Mouse (Mus musculus): ENCODE measurements at regions not wholly inside any gene's neighbourhood (a gene's known extent, or its start where the extent isn't known, plus 50 kb on each side); places are given as distances from the start of the nearest gene placed in this dataset.

DNA sequence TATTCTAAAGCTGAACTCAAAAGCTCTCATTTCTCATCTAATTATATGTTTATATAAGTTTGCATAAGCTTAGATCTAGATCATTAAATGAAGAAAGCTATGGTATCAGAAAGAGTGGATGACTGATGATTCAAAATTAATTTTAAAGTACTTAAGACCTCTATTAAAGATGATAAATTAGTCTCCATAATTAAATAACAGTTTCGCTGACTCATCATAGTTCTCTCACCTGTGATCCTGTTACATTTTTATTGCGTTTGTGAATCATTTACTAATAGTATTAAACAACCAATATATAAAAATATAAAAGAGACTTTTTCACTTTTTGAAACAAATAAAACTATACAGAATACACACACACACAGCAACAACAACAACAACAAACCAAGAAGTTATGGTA lies 290.8 kb upstream of the Gm11146 start:
- no peak for ATAC-seq (ENCODE audit: low read depth)
- 61% methylated on average over 2 of the region's 2 CpGs for WGBS (ENCODE audit: insufficient replicate concordance)

DNA sequence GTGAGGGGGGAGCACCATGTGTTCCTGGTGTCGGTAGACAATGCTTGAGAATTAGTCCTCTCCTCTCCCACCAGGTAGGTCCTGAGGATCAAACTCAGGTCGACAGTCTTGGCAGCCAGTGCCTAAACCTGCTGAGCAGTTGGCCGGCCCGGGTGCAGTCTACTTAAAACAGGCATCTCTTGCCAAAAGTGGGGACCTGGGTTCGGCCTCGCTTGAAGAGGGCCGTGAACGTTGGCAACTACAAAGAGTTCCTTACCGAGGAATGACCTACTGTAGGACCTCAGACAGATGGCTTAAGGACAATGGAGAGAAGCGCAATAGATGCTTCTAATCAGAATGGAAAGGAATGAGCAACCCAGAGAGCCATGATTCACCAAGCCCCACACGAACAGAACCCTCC lies 287.5 kb upstream of the Gm11146 start:
- Histone ChIP-seq H3K4me3 (replicated peaks) (no peak overlapping the region), H3K4me2 (no peak overlapping the region), H3K4me1 (replicated peaks) (no peaks in the 10 kb centered on the region), H3K27me3 (no peaks in the 10 kb centered on the region), H3K9me3 (replicated peaks) (0 out of 2 replicates have a peak, but pooled peaks cover 4% of the 10 kb centered on the region), H3K36me3 (no peaks in the 10 kb centered on the region), H3K27ac (no peak overlapping the region), H3K9ac (no peak overlapping the region)
- ATAC-seq (ENCODE audit: low read depth) (no peak), DNase-seq (no peak)
- 73% methylated on average over 11 of the region's 11 CpGs for WGBS (ENCODE audit: insufficient replicate concordance)

More for the DNA sequence above, 290.8 kb upstream of the Gm11146 start:
- Histone ChIP-seq H3K4me2 (no peak overlapping the region), H3K36me3 (no peaks in the 10 kb centered on the region), H3K27ac (no peak overlapping the region), H3K4me1 (replicated peaks) (no peaks in the 10 kb centered on the region), H3K4me3 (replicated peaks) (no peak overlapping the region), H3K9ac (no peak overlapping the region), H3K27me3 (no peaks in the 10 kb centered on the region), H3K9me3 (replicated peaks) (0 out of 2 replicates have a peak, but pooled peaks cover 4% of the 10 kb centered on the region)
- no peak for DNase-seq

DNA sequence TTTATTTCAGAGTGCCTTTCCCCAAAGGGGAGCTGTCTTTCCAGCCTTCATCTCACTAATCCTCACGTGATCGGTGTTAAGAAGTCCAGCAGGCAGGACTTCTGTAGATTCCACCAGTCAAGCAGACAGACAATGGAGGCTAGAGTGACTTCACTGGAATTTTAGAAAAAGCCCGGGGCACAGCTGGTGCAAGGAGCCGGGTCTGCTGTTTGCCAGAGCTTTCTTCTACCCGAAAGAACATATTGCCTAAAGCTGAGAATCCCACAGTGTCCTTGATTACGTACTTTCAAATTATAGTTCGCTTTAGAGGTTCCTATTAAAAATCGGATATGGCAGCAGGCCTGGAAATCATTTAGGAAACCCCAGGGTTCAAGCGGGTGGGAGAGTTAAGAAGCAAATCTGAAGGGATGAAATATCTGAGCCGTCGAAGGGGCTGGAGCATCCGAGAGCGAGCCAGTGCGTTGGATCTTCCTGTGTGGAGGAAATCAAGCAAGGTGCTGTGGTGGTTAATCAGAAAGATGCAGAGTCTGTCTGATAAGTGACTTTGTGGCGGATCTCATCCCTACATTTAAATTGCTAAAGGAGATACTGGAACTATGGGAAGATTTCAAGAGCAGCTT lies 283.3 kb upstream of the Gm11146 start:
- ATAC-seq (ENCODE audit: low read depth) (no peak), DNase-seq (no peak)
- Histone ChIP-seq H3K4me1 (replicated peaks) (no peaks in the 10 kb centered on the region), H3K27me3 (no peaks in the 10 kb centered on the region), H3K9me3 (replicated peaks) (no peaks in the 10 kb centered on the region), H3K27ac (no peak overlapping the region), H3K4me3 (replicated peaks) (no peak overlapping the region), H3K9ac (no peak overlapping the region), H3K4me2 (no peak overlapping the region), H3K36me3 (no peaks in the 10 kb centered on the region)
- WGBS (ENCODE audit: insufficient replicate concordance): 73% methylated on average over 15 of the region's 15 CpGs

DNA sequence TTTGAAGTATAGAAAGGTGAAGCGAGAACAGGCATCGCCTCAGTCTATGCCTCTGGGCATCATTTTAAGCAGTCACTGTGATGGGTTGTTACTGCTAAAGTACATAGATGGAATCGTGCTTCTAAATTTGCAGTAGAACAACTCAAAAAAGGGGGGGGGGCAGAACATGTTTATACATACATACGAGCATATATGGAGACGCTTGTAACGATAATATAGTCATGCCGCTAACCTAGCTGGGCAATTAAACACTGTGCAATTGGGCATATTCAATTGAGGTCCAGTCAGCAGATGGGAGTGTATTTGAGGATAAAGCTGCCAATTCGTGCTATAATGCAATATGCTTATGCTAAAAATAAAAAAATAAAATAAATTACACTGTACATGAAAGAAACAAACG lies 282.6 kb upstream of the Gm11146 start:
- H3K27ac ChIP-seq: no peak overlapping the region
- H3K9ac ChIP-seq: no peak overlapping the region
- H3K4me3 ChIP-seq (replicated peaks): no peak overlapping the region
- no peak overlapping the region for H3K4me2 ChIP-seq
- no peaks in the 10 kb centered on the region for H3K36me3 ChIP-seq
- no peaks in the 10 kb centered on the region for H3K27me3 ChIP-seq
- H3K9me3 ChIP-seq (replicated peaks): no peaks in the 10 kb centered on the region
- DNase-seq (no peak), ATAC-seq (ENCODE audit: low read depth) (no peak)
- 80% methylated on average over 9 of the region's 9 CpGs for WGBS (ENCODE audit: insufficient replicate concordance)
- no peaks in the 10 kb centered on the region for H3K4me1 ChIP-seq (replicated peaks)

DNA sequence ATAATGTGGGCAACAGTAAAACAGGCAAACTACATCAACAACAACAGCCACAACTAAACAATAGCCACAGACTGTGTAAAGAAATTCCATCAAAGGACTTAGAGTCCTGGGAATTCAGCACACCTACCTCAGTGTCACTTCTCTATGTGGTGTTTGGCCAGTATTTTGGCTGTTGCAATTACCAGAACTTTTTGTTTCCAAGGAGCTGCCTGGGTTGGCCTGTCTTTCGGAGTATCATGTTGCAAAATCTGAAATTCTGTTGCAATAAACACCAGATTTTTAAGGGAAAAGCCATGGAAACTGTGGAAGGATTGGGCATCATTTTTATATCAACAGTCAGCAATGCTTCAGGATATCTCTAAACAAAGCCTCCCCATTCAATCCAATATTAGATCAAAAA lies 275.1 kb upstream of the Gm11146 start:
- Histone ChIP-seq H3K27me3 (no peaks in the 10 kb centered on the region), H3K9ac (no peak overlapping the region), H3K4me2 (no peak overlapping the region), H3K27ac (no peak overlapping the region), H3K4me3 (replicated peaks) (no peak overlapping the region), H3K4me1 (replicated peaks) (no peaks in the 10 kb centered on the region), H3K9me3 (replicated peaks) (no peaks in the 10 kb centered on the region), H3K36me3 (no peaks in the 10 kb centered on the region)
- ATAC-seq (ENCODE audit: low read depth): no peak
- 58% methylated on average over 1 of the region's 1 CpGs for WGBS (ENCODE audit: insufficient replicate concordance)
- no peak for DNase-seq

DNA sequence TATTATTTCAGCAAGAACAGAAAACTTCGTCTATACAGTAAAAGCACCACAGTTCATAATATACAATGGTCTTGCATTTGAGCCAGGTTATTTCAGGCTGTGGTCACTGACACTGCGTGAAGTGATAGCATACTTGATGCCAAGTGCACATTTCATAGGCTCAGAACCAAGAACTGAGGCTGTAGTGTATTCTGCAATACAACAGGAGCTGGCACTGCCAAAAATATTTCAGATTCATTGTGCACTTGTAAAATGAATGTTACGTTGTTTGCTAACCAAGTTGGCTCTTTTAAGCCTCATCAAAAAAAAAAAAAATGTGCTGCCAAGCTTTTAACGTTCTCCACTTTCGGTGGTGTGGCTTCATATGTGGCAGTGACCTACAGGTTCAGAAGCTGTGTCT lies 261.4 kb upstream of the Gm11146 start:
- no peak for ATAC-seq (ENCODE audit: low read depth)
- Histone ChIP-seq H3K4me3 (replicated peaks) (no peak overlapping the region), H3K9me3 (replicated peaks) (0 out of 2 replicates have a peak, but pooled peaks cover 3% of the 10 kb centered on the region), H3K9ac (no peak overlapping the region), H3K36me3 (no peaks in the 10 kb centered on the region), H3K27ac (no peak overlapping the region), H3K4me1 (replicated peaks) (no peaks in the 10 kb centered on the region), H3K4me2 (no peak overlapping the region), H3K27me3 (no peaks in the 10 kb centered on the region)
- DNase-seq: no peak
- 65% methylated on average over 5 of the region's 5 CpGs for WGBS (ENCODE audit: insufficient replicate concordance)

DNA sequence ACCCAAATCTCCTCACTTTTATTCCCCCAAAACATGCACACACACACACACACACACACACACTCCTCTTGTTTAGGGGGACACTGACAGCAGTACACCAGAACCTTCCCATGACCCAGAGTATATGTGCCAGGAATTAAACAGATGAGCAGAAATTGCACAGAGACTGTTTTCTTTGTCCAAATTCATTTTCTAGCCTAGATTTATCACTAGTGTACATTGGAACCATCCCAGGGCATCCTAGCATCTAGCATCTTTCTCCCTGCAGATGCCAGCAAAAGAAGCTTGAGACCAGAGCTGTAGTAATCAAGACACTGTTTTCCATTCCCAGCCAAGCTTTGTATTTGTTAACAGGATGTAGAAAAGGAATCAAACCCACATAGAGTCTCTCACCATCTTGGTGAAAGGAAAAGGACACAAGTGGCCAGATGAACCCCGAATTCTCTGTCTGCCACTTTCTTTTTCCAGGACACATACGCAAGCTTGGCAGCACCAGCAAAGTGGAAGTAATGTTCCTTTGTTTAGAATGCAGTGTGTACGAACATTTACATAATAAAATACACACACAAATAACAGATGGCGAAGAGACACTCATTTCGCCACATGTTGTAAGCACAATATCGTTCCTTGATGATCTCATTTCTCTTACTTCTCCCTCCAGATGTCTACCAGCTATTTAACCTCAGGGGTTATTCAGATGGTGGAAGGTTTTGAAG lies 250.3 kb upstream of the Gm11146 start:
- Histone ChIP-seq H3K9me3 (replicated peaks) (no peaks in the 10 kb centered on the region), H3K27ac (no peak overlapping the region), H3K9ac (no peak overlapping the region), H3K4me3 (replicated peaks) (no peak overlapping the region), H3K27me3 (no peaks in the 10 kb centered on the region), H3K36me3 (no peaks in the 10 kb centered on the region), H3K4me1 (replicated peaks) (no peaks in the 10 kb centered on the region), H3K4me2 (no peak overlapping the region)
- no peak for DNase-seq
- ATAC-seq (ENCODE audit: low read depth): no peak
- WGBS (ENCODE audit: insufficient replicate concordance): 71% methylated on average over 6 of the region's 6 CpGs

DNA sequence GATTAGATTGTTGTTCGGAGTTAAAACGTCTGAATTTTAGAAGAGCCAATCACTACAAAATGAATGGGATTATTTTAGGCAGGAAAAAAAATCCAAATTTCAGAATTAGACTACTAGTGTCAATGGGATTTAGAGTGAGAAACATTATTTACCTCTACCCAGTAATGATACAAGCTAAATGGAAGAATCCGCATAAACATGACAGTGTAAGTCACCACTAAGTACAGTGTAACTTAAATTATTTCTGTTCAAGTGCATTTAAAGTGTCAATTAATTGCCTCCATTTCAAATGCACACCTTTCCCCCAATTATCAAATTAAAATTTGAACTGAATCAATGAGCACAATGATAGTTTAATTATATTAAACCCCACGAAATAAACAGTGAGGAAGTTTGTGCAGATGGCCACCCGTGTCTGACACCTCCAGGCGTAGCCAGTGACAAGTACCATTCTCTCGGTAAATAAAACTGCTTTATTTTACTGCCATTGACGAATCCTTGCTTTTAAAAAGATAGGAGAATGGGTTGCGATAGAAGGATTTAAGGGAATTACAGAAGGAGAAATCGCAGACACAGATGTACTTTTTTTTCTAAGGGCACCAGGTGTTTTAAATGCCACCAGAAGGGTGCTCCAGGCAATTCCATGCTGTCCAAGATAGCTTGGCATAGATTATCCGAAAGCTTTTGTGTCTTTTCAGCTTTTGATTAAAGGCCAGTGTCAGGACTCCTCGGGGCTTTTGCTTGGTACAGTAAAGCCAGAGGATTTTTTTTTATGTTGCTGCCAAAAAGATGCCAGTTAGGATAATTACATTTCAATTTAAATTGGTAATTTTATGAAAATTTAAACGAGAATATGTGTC lies 249.5 kb upstream of the Gm11146 start:
- no peak overlapping the region for H3K4me2 ChIP-seq
- no peaks in the 10 kb centered on the region for H3K27me3 ChIP-seq
- no peak overlapping the region for H3K27ac ChIP-seq
- H3K4me1 ChIP-seq (replicated peaks): no peaks in the 10 kb centered on the region
- H3K9ac ChIP-seq: no peak overlapping the region
- H3K4me3 ChIP-seq (replicated peaks): no peak overlapping the region
- no peaks in the 10 kb centered on the region for H3K9me3 ChIP-seq (replicated peaks)
- 65% methylated on average over 13 of the region's 13 CpGs for WGBS (ENCODE audit: insufficient replicate concordance)
- ATAC-seq (ENCODE audit: low read depth): no peak
- DNase-seq: no peak
- H3K36me3 ChIP-seq: no peaks in the 10 kb centered on the region

DNA sequence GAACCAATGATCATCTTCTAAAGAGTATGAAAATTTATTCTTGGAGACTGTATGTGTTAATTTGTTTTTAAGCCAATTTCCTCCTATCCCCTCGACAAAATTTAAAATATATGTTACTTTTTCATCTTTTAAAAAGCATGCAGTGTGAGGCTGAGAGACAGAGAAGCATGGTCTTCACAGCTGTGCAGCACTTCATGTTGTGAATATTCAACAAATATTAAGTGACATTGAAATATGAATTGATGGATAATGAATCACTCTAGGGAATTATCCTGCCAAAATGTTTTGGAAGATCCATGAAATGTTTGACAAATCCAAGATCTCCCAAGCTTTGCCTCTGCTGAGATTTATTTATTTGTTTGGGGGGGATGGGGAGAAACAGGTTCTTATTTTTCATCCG lies 233.9 kb upstream of the Gm11146 start:
- Histone ChIP-seq H3K9me3 (replicated peaks) (no peaks in the 10 kb centered on the region), H3K27ac (no peak overlapping the region), H3K9ac (no peak overlapping the region), H3K4me3 (replicated peaks) (no peak overlapping the region), H3K27me3 (no peaks in the 10 kb centered on the region), H3K36me3 (no peaks in the 10 kb centered on the region), H3K4me2 (no peak overlapping the region), H3K4me1 (replicated peaks) (no peaks in the 10 kb centered on the region)
- DNase-seq: no peak
- no peak for ATAC-seq (ENCODE audit: low read depth)
- 61% methylated on average over 2 of the region's 2 CpGs for WGBS (ENCODE audit: insufficient replicate concordance)

DNA sequence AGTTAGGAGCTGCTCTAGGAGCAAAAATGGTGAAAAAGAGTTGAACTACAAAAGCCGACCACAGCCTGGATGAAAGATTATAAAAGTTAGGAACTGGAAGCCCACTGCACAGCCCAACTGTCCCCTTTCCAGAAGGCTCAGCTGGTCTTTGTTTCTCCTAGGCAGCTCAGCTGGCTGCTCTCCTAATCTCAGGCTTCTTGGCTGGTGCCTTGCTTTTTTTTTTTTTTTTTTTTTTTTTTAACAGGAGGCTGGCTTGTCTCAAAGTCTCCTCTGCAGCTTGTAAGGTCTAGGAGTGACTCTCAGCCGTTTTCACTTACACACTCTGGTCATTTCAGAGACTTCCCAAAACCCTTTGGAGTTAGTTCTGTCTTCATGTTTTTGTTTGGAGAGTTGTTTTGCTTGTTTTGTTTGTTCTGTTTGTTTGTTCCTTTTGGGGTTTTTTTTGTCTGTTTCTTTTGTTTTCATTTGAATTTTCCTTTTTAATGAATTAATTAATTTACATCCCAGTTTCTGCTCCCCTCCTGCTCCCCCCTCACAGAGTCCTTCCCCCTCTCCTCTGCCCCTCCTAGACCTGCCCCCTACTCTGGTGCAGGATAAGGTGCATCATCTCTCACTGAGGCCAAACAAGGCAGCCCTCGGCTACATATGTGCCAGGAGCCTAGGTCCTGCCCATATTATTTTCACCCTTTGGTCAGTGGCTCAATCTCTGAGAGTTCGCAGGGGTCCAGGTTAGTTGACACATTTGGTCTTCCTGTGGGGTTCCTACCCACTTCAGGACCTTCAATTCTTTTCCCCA lies 225.6 kb upstream of the Gm11146 start:
- Histone ChIP-seq H3K4me1 (replicated peaks) (no peaks in the 10 kb centered on the region), H3K27me3 (no peaks in the 10 kb centered on the region), H3K36me3 (no peaks in the 10 kb centered on the region), H3K9ac (no peak overlapping the region), H3K27ac (no peak overlapping the region), H3K4me2 (no peak overlapping the region), H3K4me3 (replicated peaks) (no peak overlapping the region), H3K9me3 (replicated peaks) (no peaks in the 10 kb centered on the region)
- WGBS (ENCODE audit: insufficient replicate concordance): 40% methylated on average over 4 of the region's 4 CpGs
- DNase-seq: no peak
- ATAC-seq (ENCODE audit: low read depth): no peak

DNA sequence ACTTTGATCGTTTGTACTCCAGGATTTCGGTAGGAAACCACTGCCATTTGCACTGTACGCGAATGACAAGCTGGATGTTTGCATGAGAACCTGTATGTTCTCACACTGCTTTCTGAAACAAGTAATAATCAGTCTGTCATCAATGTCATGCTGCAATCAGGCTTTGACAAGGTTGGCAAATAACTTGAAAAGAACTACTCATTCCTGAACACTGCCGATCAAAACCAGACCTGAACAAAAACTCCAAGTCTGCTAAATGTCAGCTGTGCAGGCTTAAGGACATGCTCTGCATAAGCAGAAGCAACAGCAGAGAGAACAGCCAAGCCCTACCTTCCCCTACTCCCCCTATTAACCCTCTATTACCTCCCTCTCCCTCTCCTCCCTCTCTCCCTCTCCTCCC lies 197.8 kb upstream of the Gm11146 start:
- no peak overlapping the region for H3K4me2 ChIP-seq
- no peak for DNase-seq
- ATAC-seq (ENCODE audit: low read depth): no peak
- H3K27me3 ChIP-seq: no peaks in the 10 kb centered on the region
- H3K27ac ChIP-seq: no peak overlapping the region
- no peak overlapping the region for H3K4me3 ChIP-seq (replicated peaks)
- no peaks in the 10 kb centered on the region for H3K4me1 ChIP-seq (replicated peaks)
- H3K36me3 ChIP-seq: no peaks in the 10 kb centered on the region
- 77% methylated on average over 5 of the region's 5 CpGs for WGBS (ENCODE audit: insufficient replicate concordance)
- H3K9me3 ChIP-seq (replicated peaks): no peaks in the 10 kb centered on the region
- H3K9ac ChIP-seq: no peak overlapping the region
